Mouse (Mus musculus) hindlimb bud, embryonic 11.5 days (tissue): ENCODE measurements around the gene Cbx2.

Experiments used
- DNase-seq: peaks from one replicate; pipeline ENCODE4 v3.0.0-alpha.2; 2012; ENCODE audit warnings: low read depth, low spot score; ENCODE audit errors: extremely low spot score

Gene Cbx2

DNA sequence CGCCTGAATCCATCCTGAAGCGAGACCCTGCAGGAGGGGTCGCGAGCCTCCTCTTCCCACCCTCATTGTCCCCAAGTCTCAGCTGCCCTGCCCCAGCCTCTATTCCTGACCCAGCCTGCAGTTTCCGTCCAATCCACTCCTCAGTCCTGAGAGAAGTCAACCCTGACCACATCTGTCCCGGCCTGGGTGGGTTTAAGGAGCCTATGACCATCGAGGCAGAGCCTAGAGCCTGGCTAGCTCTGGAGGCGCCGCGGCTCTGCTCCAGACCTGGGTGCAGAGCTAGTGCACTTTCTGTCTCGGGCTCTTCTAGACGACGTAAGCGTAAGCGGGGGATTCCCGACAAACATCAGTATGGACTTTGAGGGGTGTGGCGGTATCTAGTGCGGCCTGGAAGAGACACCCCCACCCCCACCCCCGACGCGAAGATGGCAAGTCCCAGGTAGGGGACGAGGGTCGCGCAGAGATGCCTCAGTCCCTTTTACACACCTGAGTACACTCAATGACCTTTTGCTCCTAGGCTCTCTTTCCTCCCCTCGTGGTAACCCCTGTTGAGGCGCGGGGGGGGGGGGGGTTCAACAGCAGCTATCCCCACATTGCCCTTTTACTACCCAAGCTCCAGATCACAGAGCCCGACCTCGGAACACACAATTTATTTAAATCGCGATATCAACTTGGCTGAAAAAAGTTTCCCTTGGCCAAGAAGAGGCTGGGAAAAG is 19.1 kb downstream of the Cbx2 start:
- DNase-seq, result no peak

DNA sequence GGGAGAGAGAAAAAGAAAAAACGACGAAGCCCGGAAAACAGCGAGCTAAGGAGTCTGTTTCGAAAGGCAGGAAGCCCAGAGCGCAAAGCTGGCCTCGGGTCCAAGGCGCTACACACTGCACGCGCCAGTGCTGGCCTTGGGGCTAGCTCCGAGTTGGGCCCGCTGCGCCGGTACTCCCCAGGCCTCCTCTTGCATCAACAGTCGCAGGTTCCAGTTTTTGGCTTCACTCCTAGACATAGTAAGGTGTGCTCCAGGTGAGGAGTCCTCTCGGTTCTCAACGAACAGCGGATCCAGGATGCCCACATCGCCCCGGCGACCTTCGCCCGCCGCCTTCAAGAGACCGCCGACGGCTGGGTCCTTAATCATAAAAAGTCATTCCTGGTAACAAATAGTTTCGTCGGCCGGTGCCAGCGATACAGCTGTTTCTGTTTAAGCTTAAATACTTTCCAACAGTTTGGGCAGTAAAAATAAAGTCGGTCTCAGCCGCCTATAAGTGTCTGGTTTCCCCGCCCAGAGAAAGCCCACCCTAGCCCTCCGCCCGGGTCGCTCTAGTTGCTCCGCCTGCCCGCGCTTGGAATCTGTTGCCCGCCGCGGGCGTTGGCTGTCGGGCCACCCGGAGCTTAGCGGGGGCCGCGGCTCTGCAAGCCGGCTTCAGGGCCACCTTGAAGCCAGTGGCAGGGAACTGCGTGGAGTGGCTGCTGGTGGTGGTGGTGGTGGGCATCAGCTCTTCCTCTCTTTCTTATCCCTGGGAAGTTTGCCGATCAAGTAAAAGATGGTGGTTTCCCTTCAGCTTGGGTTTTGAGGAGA is 19.9 kb downstream of the Cbx2 start:
- DNase-seq, result no peak

DNA sequence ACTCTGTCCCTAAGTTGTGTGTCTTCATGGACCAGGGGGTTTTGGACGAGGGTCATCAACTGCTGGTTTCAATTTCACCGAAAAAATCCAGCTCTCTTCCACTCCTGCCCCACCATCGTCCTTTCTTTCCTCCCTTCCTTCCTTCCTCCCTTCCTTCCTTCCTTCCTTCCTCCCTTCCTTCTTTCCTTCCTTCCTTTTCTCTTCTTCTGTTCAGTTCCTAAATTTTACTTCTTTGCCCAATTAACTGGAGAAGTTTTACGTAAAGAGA is 20.4 kb downstream of the Cbx2 start:
- DNase-seq, result no peak

DNA sequence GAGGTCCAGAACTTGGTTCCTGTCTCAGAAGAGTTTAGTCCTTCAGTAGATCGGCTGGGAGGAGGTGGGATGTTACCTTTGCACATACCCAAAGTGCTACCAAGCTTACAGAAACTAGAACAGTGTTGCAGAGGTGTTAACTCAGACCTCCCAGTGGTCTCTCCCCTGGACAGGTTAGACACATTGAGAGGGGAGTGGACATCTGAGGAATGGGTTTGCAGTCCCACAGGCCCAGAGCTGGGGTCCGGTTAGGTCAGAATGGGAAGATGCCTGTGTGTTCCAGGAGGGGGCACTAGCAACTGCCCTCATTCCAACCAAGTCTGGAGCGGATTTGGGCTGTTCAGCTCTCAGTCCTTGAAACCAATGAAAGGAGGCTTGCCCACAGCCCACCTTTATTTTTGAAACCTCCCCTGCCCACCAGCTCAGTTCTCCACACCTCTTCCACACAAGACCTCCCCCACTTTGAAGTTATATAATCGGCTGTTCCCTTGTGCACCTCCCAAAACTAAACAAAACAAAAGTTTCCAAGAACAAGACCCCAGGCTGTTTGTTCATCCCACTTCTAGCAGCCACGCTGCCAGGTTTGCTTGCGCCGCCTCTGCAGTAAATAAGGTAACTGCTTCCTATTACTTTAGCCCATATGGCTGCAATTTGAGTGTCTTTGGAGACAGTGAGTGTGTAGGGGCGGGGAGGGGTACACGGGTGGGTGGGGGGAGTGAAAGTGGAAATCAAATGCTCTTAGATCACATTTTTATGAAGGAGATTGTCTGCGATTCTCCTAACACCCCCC is 21.2 kb downstream of the Cbx2 start:
- DNase-seq, result no peak

DNA sequence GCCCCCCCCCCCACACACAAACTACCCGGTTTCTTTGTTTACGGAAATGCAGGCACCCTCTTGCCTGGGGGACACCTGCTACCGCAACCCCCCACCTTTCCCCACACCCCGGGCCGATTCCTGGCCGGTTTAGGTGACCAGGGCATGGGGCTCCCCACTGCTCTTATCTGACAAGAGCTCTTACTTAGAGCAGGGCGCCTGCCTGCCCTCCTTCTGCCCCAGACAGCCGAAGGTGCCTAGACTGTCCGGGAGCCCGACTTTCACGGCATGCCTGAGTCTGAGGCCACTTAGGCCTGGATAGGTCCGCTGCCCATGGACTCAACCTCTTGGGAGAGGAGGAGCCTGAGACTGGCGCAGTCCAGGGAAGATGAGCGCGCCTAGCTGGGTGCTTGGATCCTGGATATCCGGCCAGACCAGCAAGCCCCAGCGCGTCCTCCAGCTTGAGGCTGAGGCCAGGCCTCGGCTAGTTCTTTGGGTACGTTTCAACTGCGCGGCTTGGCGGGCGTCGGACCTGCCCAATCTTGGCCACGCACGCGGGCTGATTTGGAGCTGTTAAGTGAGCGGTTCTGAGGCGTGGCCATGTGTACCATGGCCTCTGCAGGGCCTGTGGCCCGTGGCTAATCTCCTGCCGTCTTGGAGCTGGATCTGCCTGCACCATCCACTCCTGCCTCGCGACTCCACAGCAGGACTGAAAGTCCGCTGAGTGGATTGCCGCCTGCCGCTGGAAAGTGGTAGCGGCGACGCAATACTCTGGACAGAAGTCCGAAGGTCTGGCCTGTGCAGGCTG is 22.0 kb downstream of the Cbx2 start:
- DNase-seq, result no peak

DNA sequence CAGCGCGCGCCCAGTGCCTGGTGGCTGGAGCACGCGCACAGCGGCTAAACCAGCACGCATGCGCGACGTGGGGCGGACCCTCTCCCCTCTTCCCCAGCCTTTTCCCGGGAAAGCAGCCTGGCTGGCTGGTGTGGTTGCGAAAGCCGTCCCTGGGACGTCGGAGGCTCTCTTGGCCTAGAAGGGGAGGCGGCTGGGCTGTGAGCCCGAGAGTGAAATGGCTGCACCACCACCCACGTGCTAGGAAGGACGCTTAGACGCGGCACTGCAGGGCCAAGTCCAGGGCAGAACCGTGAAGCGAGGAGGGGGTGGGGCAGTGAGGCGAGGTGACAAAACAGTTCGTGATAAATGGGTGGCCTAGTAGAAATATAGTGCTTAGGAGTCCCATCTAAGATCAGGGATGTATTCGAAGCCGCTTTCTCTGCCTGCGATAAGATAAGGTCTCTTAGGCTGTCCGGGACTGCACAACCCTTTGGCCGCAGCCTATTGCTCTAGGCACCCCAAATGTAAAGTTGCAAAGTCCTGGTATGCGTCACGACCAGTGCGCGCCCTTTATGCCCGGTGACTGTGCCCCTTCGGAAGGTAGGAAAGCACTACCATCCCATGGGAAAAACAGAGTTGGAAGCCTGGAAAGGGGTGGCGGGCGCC is 24.0 kb downstream of the Cbx2 start:
- DNase-seq, result no peak

DNA sequence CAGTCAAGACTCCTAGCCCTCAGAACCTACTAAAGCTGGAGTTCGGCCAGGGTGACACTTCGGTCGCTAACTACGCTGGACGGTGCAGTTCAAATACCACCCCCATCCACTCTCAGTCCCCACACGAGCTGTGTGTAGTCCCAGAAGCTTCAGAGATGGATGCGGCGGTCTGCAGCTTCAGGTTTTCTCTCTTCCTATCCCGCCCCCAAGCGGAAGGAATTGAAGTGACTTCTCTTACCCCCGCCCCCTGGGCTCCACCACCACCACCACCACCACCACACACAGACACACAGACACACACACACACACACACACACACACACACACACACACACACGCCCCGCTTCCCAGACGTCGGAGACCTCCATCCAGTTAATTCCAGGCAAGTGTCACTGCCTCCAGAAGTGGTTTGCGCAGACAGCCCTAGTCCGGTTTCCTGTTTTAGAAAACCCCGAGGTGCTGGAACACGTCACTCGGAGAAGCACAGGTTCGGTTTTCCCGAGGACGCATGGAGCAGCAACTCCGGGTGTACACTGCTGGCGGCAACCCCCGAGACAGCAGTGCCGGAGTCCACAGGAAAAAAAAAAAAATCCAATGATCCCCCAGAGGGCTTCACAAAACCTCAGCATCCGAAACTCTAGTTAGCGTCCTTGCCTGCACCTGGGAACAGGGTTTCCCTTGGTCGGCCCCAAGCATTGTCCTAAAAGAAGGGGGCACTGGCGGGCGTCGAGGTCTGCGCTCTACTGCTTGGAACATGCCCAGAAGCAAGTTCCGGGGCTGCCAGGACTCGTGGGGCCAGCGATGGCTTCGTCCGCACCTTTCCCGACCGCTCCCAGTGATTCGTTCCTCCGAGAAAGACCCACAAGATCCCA is 24.7 kb downstream of the Cbx2 start:
- DNase-seq, result no peak

DNA sequence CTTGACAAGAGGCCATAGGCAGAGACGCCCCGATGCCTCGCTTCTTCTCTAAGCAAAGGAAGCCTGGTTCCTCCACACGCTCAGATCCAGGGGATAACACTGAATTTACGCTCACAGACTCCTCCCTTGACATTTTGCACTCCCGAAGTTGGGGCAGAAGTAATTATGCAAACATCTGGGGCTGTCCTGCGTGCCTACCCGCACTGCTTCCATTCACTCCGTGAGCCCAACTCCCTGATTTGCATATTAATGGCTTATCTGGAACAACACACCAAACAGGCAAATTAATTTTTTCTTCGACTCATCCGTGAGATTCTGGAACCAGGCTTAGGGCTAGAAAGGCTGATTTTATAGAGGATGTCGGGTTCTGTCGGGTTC is 25.4 kb downstream of the Cbx2 start:
- no peak for DNase-seq

DNA sequence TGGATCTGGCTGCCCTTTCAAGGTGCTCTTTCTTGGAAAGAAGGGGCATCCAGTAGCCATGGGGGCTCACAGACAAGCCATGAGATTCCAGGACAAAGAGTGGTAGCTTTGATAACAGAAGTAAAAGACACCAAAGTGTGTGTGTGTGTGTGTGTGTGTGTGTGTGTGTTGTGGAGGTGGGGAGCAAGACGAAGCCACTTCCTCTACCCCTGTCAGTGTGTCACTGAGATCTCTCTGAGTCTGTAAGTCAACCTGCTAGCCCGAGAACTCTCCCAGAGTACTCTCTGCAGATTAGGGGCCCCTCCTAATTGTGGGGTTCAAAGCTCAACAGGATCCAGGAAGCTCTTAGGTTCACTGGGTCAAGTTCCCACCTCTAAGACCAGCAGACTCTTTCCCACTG is 27.6 kb downstream of the Cbx2 start:
- DNase-seq, result no peak

DNA sequence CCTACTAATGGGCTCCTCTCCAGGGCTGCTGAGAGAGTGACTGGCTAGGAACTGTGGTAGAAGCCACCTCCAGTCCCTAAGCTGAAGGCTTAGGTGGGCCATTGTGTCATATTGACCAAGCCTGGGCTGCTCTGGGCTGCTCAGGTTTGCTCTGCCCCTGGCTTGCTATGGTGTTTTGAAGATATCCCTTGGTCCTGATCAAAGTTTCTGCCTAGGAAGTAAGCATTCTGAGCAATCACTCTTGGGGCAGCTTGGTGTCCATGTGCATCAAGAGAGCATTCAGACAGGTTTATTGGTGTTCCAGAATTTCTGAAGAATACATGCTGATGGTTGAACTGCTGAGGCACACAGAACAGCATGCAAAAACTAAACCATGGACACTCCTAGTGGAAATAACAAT is 28.7 kb downstream of the Cbx2 start:
- no peak for DNase-seq

DNA sequence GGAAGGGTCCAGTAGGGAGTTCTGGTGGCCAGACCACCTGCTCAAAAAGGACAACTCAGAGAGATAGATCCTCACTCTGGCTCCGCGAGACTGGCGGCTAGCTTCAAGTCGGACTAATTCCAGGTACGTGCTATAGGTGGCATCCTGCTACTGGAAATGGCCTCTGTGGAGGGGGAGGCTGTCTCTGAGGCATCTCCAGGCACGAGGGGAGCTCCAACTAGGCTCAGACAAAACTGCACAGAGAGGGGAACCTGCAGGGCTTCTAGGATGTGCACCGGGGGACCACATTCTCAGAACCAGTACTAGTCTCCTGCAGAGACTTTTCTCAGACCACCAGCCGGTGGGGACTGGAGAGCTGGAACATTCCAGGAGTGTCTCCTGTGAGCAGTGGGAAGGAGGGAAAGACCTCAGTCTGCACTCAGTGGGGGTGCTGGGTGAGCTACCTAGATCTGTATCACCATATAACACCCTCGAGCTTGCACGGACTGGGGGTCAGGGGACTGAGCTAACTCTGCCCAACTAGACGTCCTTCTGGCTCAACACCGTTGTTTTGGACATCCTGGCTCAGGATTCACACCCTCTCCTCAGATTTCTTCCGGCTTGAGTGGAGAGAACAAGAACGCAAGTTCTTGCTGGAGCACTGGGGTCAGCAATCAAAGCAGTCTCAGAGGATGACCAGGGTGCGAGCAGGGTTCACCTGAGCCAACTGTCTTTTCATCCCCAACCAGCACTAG is 29.3 kb downstream of the Cbx2 start:
- DNase-seq, result no peak

DNA sequence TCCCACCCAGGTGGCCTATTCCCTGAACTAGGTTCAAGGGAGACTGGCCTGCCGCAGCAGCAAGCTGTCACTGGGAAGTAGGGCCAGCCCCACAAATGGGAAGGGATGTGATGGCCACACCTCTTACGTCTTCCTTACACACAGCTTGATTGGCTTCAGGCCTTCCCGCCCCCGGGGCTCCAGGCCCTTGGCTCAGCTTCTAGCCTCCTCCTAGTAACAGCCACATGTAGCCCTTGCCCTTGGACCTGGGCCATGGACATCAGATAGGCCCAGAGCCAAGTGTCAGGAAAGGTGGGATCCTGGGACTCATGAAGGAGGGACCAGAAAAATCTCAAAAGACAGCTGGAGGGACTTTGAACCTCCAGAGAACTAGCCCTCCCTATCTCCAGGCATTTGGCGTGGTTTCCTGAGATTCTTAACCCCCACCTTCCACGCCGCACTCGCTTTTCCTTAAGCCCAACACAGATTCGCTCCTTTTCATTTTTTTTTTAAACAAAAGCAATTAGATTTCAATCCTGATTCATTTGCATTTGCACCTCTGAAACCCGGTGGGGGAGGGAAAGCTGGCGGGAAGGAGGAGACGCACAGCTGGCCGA is 30.0 kb downstream of the Cbx2 start:
- DNase-seq, result no peak

DNA sequence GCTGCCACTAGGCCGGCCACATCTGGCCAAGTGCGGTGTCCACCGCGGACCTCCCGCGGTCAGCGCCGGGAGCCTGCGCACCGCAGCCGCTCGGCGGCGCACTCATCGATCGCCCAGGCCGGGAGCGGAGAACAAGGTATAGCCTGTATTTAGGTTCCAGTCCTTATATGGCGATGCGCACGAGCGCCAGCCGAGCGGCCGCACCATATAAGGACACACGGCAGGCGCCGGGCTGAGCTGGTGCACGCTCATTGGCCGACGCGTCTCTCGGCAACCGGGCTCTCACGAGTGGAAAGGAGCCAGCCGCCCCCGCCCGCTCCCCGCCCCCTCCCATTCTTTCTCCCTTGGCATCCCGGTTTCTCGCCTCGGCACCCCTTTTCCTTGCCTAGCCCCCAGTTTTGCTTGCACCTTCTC is 30.5 kb downstream of the Cbx2 start:
- DNase-seq, result no peak

DNA sequence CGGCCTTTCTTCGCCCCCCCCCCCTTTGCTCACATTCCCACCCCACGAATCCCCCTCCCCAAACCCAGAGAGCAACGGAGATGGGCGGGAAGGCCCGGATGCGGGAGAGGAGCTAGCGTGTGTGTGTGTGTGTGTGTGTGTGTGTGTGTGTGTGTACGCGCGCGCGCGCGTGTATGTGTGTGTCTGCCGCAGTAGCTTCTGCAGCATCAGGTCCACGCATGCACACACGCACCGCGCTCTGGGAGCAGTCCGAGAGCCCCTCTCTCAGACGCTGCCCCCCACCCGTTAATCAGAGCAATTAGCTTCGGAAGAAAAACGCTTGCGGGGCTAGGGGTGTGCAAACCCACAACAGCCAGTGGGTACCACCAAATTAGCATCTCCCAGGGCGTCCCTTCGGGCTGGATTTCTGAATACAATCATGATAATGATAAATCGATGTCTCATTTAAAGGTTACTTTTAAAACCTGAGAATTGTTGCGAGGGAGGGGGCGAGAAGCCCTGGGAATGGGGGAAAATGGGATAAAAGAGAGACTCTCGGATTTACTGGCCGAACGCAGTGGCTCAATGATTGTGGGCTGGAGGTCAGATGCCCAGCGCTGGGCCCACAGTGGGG is 31.1 kb downstream of the Cbx2 start:
- no peak for DNase-seq

DNA sequence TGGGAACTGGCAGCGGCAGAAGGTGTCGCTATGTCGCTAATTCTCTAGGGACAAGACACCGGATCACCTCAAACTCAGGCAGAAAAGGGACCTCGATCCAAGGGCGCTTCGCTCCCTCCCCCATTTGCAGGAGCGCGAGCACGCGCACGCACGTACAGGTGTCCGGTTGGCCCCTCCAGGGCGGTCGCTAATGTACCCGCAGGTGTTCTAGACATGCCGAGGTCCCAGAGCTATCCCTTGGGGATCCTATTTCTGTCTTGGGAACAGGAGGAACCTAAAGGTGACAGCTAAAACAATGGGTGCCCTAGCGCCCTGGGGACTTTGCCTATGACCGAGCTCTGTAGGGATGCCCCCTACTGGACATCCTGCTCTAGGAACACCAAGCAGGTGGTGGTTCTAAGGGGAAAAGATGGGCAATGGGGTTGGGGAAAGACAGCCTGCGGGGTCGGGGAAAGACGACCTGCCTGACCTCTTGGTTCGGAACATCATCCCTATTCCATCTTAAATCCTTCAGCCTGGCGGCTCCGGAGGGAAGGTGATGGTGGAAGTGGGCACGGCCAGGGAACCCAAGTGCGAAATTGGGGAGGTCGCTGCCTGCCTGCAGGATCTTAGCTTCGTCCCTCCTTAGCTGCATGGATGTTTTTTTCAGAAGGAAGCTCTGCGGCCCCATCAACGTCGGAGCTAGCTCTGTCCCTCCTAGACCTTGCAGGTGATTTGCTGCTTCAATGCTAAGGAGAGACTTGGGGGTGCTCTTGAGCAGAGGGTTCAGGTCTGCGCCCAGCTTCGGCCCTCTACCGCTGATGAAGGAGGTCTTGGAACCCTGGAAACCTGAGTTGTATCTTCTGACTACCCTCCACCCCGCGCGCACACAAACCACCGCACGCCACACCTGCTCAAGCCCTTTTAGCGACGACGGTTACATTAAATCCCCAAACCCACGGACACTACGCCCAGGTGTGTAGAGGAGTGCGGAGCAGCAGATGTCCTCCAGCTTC is 31.9 kb downstream of the Cbx2 start:
- DNase-seq, result no peak

DNA sequence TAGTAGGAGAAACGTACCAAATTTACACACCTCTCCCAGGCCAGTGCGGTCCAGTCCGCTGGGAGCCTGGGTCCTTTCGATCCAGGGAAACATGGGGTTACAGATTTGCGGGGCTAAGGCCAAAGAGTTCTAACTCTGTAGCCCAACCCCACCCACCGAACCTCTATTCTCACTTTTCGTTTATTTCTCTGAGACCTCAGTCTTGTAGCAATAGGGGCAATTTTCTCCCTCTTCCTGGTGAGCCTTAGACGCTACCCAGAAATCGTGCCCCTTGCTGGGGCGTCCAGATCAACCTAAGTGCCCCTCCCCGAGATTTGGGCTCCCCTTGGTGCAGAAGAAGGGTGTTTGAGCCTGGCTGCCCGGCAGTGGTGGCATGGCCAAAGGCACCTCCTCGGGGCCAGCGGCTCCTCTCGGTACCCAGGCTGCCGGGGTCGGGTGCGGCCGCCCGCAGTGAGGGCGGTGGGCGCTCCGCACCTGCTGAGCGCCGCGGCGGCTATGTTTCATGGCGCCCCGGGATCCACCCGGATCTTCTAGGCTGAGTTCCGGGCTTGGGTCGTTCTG is 32.9 kb downstream of the Cbx2 start:
- DNase-seq, result no peak
